Mouse (Mus musculus) cerebral cortex, adult 2 months (tissue): ENCODE measurements around the gene Pter.

Experiments
- WGBS: fragments of 180-500 bp; shearing (Covaris S2); methylation state at CpG from one replicate; pipeline ENCODE4 v1.1.7; 2018; 5-methylcytosine and 5-hydroxymethylcytosine counted together

Pter gene

DNA sequence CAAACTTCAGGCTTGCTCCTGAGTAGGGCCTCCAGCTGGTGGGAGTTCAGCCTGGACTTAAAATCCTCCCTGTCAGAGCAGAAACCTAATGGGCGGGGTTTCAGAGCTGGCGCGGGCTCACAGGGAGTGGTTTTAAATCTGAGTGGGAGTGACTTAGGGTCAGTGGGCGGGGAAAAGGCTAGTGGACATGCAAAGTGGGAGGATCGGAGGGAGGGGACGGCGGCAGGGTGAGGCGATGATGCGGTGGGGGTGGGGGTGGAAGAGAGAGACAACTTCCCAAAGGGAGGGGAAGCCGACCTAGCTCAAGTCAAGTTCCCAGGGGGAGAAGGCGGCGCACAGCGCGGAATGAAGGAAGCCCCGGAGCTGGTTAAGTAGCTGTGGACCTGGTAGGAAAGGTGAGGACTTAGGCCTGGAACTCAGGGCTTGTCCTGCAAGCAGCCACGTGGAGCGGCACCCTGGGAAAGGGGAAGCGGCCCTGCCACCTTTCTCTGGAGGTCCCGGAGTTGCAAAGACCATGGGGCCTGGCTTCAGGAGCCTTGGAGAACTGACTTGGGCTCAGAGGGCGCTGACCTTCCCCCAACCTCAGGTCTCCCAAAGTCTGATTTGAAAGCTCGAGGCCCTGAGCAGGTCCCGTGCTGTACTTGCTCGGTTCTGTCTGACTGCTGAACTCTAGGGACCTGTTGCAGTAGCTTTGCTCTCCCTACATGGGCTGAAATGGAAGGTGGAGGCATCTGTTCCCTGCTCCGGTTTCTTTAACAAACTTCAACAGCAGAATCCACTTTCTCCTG lies at the start of gene Pter:
Pter (plus strand) TSS at position 238 of the 788 bp plus-strand sequence.
- 9% methylated on average over 24 of the region's 24 CpGs for WGBS

DNA sequence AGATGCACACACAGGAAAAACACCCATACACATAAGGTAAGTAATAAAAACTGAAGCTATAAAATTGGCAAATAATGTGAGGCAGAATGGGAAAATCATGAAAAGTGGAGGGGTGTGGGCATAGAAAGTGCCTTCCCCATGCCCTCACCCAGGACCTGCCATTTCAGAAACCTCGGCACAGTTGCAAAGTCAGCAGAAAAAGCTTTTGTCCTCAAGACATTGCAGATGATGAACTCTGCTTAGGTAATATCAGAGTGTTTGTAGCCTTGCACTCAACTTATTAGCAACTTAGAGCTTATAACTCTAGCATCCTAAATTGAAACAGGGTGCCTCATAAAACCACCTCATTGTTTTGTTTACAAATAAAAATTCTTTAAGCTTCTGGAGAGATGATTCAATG lies 49.6 kb upstream of the Pter start:
- WGBS = 71% methylated on average over 1 of the region's 1 CpGs

DNA sequence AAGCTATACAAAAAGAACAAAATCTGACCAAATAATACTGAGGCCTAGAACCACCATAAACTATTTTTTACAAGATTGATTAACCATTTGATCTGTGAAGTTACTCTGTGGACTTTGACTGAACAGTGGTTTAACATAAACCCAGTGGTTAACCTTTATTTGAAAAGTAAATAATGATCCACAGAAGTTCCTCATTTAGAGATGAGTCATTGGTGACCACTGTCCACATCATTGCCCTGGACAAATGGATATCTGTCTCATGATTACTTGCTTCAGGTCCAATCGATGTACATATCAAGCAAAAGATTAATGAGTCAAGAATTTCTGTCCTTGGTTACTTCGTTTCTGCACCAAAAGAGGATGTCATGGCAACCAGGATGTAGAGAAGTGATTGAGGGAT lies 44.3 kb upstream of the Pter start:
- 65% methylated on average over 2 of the region's 2 CpGs for WGBS

DNA sequence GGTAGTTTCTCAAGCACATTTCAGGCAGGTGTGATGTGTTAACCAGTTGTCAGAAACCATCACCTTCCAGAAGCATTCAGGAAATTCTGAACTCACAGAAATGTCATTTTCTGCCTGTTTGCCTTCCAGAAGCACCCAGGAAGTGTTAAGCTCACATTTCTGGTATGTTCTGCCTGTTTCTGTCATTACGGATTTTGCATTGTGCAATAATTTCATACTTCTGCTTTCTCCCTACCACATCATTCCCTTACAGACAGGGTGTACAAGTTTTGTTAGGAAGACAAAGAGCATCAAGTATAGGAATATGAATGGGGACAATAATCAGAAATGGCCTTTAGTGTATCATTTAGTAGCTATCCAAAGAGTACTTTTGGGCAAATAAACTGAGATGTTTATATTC lies 42.8 kb upstream of the Pter start:
- WGBS = 84% methylated on average over 1 of the region's 1 CpGs

DNA sequence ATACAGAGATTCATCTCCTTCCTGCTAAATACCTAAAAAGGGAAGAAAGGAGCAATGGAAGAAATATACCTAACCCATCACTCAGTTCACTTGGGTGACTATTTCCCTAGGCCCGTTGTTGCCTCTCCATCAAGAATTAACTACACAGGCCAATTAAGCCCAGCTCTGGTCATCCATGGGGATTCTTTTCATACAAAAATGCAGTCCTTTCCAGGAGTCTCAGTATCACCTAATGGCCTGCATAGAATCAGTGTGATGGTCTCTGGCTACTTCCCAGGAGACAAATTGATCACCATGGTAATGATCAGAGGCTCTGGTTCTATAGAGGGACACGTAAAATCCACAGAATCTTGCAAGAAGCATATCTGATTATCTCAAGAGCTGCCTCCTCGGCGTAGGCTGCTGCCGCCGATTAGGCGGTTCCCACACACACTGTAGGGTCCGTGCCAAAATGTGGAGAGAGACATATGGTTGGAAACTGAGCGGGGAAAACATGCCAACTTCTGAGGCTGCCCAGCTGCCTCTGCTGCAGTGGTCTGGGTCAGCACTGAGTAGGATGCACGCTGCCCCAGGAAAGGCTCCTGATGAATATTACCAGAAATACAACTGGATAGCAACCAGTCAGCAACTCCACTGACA lies 40.4 kb upstream of the Pter start:
- WGBS = 19% methylated on average over 10 of the region's 10 CpGs

DNA sequence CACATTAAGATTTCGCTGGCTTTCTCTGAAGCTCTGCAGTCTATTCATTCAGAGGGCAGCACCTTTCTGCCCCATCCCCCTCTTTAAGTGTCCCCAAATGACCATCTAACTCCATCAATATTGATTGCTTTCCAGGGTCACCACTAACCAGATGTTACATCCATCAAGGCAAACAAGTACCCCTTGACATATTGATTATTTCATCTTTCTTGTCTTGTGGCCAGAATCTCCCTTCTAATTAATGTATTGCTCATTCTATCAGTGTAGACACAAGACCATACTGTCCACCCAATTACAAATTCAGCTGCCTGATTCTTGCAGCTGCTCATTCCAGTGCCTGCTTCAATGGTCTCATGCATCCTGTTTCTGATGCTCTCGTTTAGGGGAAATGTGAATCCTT lies 36.8 kb upstream of the Pter start:
- 64% methylated on average over 2 of the region's 2 CpGs for WGBS

DNA sequence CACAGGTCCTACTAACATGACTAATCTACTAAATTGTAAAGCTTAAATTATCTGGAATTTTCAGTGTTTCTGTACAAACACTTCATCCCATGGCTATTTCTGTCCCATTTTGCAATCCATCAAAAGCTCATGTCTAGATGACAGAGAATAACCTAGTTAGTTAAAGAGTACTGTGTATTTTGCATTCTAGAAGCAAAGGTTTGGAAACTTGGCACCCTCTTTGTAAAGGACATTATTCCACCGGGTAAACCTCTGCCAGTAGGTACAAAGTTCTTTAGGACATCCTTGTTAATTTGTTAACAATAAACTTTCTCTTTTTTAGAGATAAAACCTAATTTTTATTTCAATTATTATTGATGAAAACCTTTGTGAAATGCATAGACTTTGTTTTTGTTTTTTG lies 18.1 kb upstream of the Pter start:
- WGBS = 89% methylated on average over 1 of the region's 1 CpGs

DNA sequence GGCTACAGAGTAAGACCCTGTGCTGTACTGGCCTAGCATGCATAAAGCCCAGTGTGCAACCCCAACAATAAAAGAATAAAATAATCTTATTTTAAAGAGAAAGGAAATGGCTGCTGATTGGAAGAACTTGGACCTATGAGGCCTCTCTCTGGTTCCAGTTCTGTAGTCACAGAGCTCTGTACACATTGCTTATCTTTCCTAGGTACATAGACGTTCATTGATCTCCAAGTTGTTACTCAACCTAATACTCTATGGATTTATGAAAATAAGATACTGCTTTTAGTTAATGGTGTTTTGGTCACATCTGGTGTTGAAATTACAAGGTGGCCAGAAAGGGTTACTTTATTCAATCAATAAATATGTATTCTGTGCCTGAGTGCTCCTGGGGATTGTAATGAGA lies 1.8 kb downstream of the Pter start:
- WGBS = 89% methylated on average over 1 of the region's 1 CpGs

DNA sequence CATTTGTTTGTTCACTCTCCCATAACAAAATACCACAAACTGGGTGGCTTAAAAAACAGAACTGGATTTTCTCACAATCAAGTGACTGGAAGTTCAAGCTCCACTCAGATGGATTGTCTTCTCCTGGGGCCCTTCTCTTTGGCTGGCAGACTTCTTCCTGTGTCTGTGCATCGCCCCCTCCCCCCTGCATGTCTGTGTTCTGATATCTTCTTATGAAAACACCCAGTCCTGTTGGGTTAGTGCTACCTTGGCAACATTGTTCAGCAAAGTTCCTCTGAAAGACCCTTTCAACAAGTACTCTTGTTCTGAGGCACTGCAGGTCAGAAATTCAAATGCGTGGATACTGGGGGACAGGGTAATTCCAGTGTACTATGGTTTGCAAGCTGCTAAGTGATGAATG lies 6.5 kb downstream of the Pter start:
- WGBS = 94% methylated on average over 2 of the region's 2 CpGs

DNA sequence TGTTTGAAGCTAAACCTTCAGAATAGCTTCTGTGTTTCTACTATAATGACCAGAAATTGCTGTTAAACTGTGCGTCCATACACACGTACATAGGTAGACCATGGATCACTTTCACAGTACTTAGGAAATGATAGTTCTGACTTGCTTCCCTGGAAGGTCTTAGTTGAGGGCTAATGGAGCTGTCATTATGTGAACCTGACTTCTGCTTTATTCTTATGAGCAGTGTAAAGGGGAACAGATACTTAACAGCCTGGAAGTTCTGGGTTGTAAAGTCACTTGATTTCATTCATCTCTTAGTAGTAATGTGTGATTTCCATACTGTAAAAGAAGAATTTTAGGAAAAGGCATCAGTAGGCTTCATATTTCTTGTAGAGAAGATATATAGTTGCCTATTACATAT lies 10.1 kb downstream of the Pter start:
- 97% methylated on average over 2 of the region's 2 CpGs for WGBS

DNA sequence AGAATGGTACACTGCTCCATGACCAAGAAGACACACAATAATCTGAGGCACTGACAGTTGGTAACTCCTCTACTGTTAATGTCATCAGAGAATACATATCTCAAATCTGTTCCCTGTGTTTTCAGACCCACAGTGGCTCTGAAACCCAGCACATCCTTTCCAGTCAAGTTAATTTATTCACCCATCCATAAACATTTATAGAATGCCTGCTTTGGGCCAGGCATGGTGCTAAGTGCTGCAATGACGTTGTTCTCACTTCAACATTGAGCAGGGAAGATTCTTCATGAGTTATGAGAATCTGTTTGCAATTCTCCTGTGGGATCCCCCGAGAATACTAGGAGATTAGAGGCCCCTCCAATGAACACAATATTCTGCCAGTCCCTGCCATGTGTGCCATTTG lies 11.4 kb downstream of the Pter start:
- 59% methylated on average over 2 of the region's 2 CpGs for WGBS

DNA sequence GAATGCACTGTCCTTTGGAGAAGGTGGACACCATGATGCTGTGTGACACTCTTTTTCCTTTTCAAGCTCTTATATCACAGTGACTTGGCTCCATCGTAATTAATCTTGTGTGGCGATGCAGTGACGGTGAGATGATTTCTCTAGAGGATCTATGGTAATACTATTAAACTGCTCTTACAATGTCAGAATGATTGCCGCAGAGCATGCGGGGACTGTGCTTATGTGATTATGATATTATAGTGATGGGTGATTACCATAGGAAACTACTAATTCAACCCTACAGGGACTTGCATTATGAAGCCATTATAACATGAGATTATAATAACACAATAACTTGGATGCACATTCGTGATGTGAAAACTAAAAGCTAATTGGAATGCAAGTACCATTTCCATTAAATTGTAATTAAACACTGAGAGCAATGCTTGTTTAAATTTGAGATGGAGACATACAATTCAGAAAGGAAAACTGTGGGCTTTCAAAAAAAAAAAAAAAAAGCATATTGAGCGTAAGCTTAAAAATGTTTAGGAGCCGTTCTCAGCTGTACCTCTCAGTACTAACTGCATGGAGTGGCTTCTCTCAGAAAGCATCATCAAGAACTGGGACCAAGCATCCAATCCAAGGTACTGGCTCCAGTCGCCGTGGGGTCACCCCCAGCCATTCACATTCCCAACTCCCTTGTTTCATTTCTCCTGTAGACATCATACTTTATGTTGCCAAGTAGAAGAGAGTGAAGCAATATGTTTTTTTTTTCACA lies 13.8 kb downstream of the Pter start:
- WGBS = 92% methylated on average over 10 of the region's 10 CpGs

DNA sequence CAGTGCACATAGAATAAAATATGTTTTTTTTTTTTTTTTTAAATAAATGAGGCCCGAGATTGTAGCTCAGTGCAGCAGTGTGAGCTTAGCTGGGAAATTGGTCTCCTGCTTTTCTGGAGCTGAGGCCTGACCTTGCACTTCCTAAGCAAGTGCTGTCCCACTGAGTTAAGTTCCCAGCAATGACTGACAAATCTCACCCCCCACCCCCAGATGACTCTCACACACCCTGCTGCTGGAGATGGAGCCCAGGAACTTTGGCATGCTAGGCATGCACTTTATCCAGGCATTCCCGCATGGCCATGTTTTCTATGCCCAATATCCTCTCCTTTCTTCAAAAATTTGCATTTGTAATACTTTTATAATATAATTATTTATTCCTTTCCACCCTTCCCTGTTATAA lies 14.8 kb downstream of the Pter start:
- 79% methylated on average over 2 of the region's 2 CpGs for WGBS

DNA sequence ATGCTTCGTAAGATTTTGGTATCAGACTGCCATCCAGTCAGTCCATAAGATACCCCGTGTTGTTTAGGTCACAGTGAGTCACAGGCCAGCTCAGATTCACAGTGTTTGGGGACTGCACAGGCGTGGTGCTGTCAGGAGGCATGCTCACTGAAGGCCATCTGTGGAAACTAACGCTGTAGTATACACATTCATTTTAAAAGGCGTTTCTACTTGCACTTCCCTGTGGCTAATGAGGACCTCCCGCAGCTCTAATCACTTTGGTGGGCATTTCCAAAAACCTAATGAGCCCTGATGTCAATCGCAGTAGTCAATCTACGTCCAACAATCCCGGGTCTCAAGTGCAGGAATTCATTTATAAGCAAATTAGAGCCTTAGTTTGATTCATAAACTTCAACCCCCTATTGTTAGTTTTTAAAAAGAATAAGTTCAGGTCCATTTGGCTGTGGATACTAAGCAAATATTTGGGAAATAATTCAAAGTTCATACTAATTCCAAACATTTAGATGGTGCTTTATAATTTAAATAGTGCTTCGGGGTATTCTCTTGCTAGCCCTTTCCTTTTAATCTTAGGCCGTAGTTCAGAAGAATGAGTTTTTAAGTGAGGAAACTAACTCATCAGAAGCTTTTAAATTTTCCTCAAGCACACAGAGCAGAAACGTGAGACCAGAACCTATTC lies 46.3 kb downstream of the Pter start:
- 74% methylated on average over 12 of the region's 12 CpGs for WGBS

DNA sequence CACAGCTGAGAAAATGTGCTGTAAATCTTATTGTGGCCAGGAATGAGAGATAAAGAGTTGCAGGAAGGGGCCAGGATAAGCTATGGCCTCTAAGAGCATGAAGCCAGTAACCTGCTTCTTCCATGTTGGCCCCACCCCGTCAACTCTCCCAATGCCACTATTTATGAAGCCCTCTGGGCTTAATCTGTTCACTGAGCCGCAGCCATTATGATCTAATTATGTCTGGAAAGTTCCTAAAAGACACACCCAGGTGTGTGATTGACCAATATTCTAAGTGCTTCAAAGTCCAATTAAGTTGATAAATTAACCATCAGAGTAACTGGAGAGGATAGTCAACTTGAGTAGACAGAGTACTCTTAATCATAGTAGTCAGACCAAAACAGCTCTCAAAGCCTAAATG lies 49.9 kb downstream of the Pter start:
- 98% methylated on average over 2 of the region's 2 CpGs for WGBS

DNA sequence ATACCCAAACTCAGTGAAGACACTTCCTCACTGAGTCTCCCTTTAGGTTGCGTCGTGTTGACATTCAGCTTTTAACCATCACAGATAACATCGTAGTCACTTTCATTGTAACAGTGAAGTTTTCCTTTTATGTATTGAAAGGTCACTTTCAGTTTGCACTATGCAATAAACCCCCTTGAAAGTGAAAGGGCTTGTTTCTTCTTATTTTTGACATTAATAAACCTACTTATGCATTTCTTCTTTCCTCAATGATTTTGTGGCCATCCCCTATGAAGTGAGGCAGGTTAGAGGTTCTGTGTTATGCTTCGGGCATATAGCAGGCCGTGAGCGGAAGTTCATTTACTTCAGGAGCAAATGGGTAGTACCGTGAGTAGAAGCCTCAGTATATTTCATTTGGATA lies 53.5 kb downstream of the Pter start:
- 97% methylated on average over 7 of the region's 7 CpGs for WGBS

DNA sequence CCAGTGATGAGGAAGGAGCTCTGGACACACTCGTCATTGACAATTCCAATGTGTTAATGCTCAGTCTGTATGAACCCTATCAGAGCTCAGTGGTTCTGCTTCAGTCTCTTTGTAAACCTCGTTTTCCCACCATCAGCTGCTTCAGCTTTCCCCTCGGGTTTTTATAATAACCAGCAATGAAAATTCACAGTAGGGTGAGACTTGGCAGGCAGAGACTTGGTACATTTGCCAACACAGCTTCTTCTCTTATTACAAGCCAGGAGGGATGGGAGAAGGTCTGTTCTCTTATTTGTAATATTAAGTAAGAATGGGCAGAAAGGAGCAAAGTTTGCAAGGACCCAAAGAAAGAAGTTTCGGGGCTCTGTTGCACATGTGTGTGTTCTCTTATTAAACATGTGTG lies 54.9 kb downstream of the Pter start:
- WGBS = 54% methylated on average over 4 of the region's 4 CpGs

DNA sequence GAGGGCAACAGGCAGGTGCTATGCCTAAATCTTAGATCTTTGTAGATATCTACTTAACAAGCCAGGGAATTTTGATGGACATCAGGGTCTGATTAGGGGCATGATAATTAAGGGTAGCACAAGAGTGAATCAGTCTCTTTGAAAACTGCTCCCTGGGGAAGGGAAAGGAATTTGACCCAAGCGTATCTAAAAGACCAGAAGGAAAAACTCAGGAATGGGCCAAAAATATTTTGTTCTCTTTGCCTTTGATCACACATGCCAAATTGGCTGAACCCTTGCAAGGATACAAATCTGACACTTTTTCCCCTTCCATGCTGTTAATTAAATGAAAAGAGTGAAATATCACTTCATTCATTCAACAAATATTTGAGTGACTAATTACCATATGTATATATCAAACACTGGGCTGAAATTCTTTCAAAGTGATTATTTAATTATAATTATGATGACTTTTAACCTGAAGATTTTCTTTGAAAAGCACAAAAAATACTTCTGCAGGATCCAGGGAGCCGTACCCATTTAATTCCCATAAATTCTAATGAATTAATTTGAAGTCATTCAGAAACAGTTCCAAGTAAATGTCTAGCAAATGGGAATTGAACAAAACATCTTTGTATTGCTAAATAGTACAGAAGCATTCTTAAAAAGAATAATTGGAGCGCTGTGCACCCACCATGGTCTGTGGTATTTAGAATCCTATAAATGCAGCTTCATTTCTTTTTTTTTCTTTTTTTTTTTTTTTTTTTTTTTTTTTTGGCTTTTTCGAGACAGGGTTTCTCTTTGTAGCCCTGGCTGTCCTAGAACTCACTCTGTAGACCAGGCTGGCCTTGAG lies 61.3 kb downstream of the Pter start:
- 71% methylated on average over 4 of the region's 4 CpGs for WGBS

DNA sequence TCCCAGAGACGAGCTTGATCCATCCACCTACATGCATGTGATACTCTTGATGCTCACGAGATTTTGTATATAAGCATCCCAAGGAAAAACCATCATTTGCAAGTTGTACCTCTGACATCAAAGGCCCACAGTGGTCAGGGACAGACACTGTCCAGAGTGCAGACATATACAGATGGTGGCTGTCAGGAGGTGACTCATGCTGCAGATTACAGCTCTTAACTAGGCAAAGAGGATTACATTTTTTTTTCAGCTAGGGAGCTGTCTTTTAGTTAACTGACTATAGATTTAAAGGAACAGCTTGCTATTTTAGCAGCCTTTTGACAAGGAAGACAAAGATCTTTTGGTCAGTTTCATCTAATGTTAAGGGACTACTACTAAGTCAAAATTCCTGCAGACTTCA lies 76.2 kb downstream of the Pter start:
- WGBS = 60% methylated on average over 2 of the region's 2 CpGs

DNA sequence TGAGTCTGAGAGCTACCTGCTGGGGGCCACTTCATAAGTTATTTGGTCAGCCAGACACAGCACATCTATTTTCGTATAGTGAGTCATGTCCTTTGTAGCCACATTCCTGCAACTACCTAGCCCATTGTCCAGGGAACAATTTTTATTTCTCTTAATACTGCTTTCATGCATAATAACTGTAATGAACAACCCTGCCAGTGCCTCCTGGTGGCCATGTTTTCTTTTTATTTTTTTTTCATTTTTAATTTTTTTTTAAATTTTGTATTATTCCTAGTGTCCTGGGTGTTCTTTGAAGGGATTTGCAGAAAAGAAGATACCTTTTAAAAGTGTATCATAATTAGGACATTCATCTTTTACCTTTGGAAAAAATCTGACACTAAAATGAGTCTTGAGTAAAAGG lies 84.6 kb downstream of the Pter start:
- WGBS = 74% methylated on average over 1 of the region's 1 CpGs

DNA sequence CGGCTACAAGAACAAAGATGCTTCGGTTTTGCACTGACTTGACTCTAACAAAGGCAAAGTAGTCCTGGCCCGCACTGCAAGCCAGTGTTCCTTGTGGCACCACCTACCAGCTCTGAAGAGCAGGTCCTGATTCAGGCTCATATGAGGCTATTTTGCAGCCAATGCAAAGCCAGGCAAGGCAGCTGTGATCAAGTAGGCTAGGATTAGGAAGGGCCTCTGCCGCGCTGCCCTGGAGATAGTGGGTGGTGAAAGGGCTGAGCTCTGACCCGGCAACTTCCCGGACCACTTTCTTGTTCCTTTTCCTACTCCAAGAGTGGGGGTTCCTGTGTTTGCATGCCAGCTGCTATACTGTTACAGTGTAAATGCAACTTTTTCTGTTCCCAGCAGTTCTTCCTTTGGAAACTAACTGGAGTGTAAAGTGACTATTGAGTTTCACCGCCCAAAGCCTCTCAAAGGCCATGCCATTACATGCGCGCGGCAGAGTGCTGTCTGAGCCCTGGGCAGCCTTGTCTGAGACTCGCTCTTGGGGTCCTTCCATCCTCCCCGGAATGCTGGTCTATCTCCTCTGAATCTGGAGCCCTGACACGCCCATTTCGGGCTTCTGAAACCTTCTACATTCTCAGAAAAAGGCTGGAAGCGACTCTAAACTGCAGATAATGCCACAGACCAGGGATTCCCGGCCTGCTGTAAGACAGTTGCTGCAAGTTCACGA lies 85.6 kb downstream of the Pter start:
- 25% methylated on average over 18 of the region's 18 CpGs for WGBS
